Mouse (Mus musculus): Measurements from ENCODE around the gene Ldlrap1. TPM values are rescaled to one million over a fixed set of nuclear protein-coding genes. Genes with fewer than 3 reads are reported as not detected.
A peak's percentile ranks its signal among the peaks of the same experiment; 100 is the strongest.

Ldlrap1 gene
- 31.8 and 33.9 TPM in 2 replicates for polyA plus RNA-seq (2015; fragmentation: Nextera tagmentation; extraction: Ambion mirVana)

- H3K9me3 ChIP-seq = no peaks in the 10 kb centered on the region
- peak within 1 kb of the TSS; percentile 75 for H3K9ac ChIP-seq
- peak; percentile 72 for ATAC-seq (ENCODE audit: insufficient number of reproducible peaks, low FRiP score, low TSS enrichment, low read depth)
- H3K4me3 ChIP-seq = peak within 1 kb of the TSS; percentile 81
- peak within 1 kb of the TSS; percentile 78 for H3K4me2 ChIP-seq
- H3K27me3 ChIP-seq = 0 out of 2 replicates have a peak, but pooled peaks cover 14% of the 10 kb centered on the region
- WGBS = under 1% methylated on average over 78 of the region's 80 CpGs
- peak within 1 kb of the TSS; percentile 82 for H3K27ac ChIP-seq
- H3K36me3 ChIP-seq = no peaks in the 10 kb centered on the region
- peaks cover 34% of the 10 kb centered on the region for H3K4me1 ChIP-seq
Observed at GRCm38 (mm10) chr4:134767426-134768225, at the start of gene Ldlrap1. Gene Ldlrap1, minus strand, starts transcription at chr4:134768024.

- 94% methylated on average over 4 of the region's 4 CpGs for WGBS
- H3K4me1 ChIP-seq = no peaks in the 10 kb centered on the region
- no peak overlapping the region for H3K4me3 ChIP-seq
- H3K9ac ChIP-seq = no peak overlapping the region
- no peaks in the 10 kb centered on the region for H3K9me3 ChIP-seq
- no peaks in the 10 kb centered on the region for H3K27me3 ChIP-seq
- H3K36me3 ChIP-seq = peaks cover 42% of the 10 kb centered on the region
- no peak overlapping the region for H3K27ac ChIP-seq
- ATAC-seq (ENCODE audit: insufficient number of reproducible peaks, low FRiP score, low TSS enrichment, low read depth) = no peak
- H3K4me2 ChIP-seq = no peak overlapping the region
Observed at GRCm38 (mm10) chr4:134814229-134814571, 46.4 kb upstream of the Ldlrap1 start.

- Histone ChIP-seq H3K36me3 (peaks cover 48% of the 10 kb centered on the region), H3K27ac (no peak overlapping the region), H3K4me3 (no peak overlapping the region), H3K4me1 (no peaks in the 10 kb centered on the region), H3K4me2 (no peak overlapping the region), H3K9me3 (no peaks in the 10 kb centered on the region), H3K27me3 (no peaks in the 10 kb centered on the region), H3K9ac (no peak overlapping the region)
- WGBS = 83% methylated on average over 17 of the region's 17 CpGs
- no peak for ATAC-seq (ENCODE audit: insufficient number of reproducible peaks, low FRiP score, low TSS enrichment, low read depth)
Observed at GRCm38 (mm10) chr4:134813406-134814228, 45.8 kb upstream of the Ldlrap1 start.

DNA sequence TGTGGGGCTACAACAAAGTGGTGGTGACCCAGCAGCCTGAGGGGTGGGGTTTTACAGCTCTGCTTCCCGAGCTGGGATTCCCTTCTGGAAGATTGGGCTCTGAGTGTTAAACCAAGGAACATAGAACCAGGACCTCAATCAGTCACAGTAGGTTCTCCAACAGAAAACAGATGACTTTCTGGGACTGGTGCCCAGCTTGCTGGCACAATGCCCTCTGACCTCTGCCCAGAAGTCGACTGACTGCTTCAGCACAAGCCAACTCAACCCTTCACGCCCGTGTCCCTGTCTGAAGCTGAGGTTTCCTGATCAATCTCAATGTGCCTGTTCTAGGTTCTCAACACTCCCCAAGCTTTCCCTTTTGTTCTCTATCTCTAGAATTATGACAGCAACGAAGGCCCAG is 36.9 kb upstream of the Ldlrap1 start:
- Histone ChIP-seq H3K9me3 (no peaks in the 10 kb centered on the region), H3K4me1 (peaks cover 29% of the 10 kb centered on the region), H3K4me2 (no peak overlapping the region), H3K27me3 (no peaks in the 10 kb centered on the region), H3K4me3 (no peak overlapping the region), H3K27ac (0 out of 2 replicates have a peak overlapping the region, but pooled peaks have one; percentile 33), H3K9ac (no peak overlapping the region), H3K36me3 (peaks cover 76% of the 10 kb centered on the region)
- WGBS = 41% methylated on average over 5 of the region's 5 CpGs
- no peak for ATAC-seq (ENCODE audit: insufficient number of reproducible peaks, low FRiP score, low TSS enrichment, low read depth)

GRCm38 (mm10) chr4:134802765-134803164 is 34.9 kb upstream of the Ldlrap1 start:
- 87% methylated on average over 3 of the region's 3 CpGs for WGBS
- Histone ChIP-seq H3K27me3 (no peaks in the 10 kb centered on the region), H3K9ac (no peak overlapping the region), H3K4me1 (peaks cover 34% of the 10 kb centered on the region), H3K4me3 (no peak overlapping the region), H3K9me3 (no peaks in the 10 kb centered on the region), H3K27ac (0 out of 2 replicates have a peak overlapping the region, but pooled peaks have one; percentile 33), H3K36me3 (peaks cover 59% of the 10 kb centered on the region), H3K4me2 (no peak overlapping the region)
- ATAC-seq (ENCODE audit: insufficient number of reproducible peaks, low FRiP score, low TSS enrichment, low read depth) = no peak

DNA sequence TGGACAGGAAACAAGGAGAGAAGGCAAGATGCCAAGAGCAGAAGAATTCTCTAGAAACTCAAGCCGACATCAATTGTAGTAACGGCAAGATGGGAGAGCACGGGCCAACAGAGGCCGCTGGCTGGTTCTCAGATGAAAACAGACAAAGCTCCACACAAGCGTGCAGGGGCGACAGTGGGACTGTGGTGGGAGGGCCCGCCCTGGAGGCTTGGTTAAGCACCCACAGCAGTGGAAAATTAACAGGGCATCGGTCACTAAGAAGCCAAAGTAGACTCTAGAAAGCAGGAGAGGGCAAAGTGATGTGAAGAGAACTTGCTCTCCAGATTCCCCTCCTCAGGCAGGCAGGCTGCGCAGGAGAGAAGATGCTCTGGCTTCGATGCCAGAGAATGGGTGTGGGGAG is 34.3 kb upstream of the Ldlrap1 start:
- Histone ChIP-seq H3K9me3 (no peaks in the 10 kb centered on the region), H3K36me3 (peaks cover 59% of the 10 kb centered on the region), H3K27me3 (no peaks in the 10 kb centered on the region), H3K4me3 (no peak overlapping the region), H3K9ac (no peak overlapping the region), H3K4me1 (peaks cover 38% of the 10 kb centered on the region), H3K4me2 (no peak overlapping the region), H3K27ac (peak overlapping the region; percentile 33; the same call in 1 of the 2 replicates)
- ATAC-seq (ENCODE audit: insufficient number of reproducible peaks, low FRiP score, low TSS enrichment, low read depth) = no peak
- 75% methylated on average over 10 of the region's 10 CpGs for WGBS

- no peaks in the 10 kb centered on the region for H3K27me3 ChIP-seq
- no peak overlapping the region for H3K9ac ChIP-seq
- H3K36me3 ChIP-seq = peaks cover 46% of the 10 kb centered on the region
- H3K4me2 ChIP-seq = no peak overlapping the region
- H3K9me3 ChIP-seq = no peaks in the 10 kb centered on the region
- H3K4me1 ChIP-seq = peaks cover 49% of the 10 kb centered on the region
- 71% methylated on average over 10 of the region's 10 CpGs for WGBS
- H3K4me3 ChIP-seq = no peak overlapping the region
- ATAC-seq (ENCODE audit: insufficient number of reproducible peaks, low FRiP score, low TSS enrichment, low read depth) = peak; percentile 17; the same call in 1 of the 2 replicates
- no peak overlapping the region for H3K27ac ChIP-seq
Observed at GRCm38 (mm10) chr4:134800693-134801092, 32.9 kb upstream of the Ldlrap1 start.

- Histone ChIP-seq H3K4me2 (no peak overlapping the region), H3K27ac (0 out of 2 replicates have a peak overlapping the region, but pooled peaks have one; percentile 23), H3K9me3 (no peaks in the 10 kb centered on the region), H3K27me3 (no peaks in the 10 kb centered on the region), H3K36me3 (peaks cover 40% of the 10 kb centered on the region), H3K9ac (no peak overlapping the region), H3K4me3 (no peak overlapping the region), H3K4me1 (peaks cover 45% of the 10 kb centered on the region)
- 55% methylated on average over 8 of the region's 8 CpGs for WGBS
- no peak for ATAC-seq (ENCODE audit: insufficient number of reproducible peaks, low FRiP score, low TSS enrichment, low read depth)
Observed at GRCm38 (mm10) chr4:134800098-134800497, 32.3 kb upstream of the Ldlrap1 start.

GRCm38 (mm10) chr4:134799272-134799671 is 31.4 kb upstream of the Ldlrap1 start:
- peaks cover 33% of the 10 kb centered on the region for H3K36me3 ChIP-seq
- no peak overlapping the region for H3K27ac ChIP-seq
- ATAC-seq (ENCODE audit: insufficient number of reproducible peaks, low FRiP score, low TSS enrichment, low read depth) = no peak
- H3K4me3 ChIP-seq = no peak overlapping the region
- H3K9me3 ChIP-seq = no peaks in the 10 kb centered on the region
- H3K27me3 ChIP-seq = no peaks in the 10 kb centered on the region
- WGBS = 11% methylated on average over 4 of the region's 4 CpGs
- H3K4me1 ChIP-seq = peaks cover 37% of the 10 kb centered on the region
- no peak overlapping the region for H3K9ac ChIP-seq
- H3K4me2 ChIP-seq = no peak overlapping the region

GRCm38 (mm10) chr4:134798861-134799260 is 31.0 kb upstream of the Ldlrap1 start:
- H3K9me3 ChIP-seq = no peaks in the 10 kb centered on the region
- no peak overlapping the region for H3K27ac ChIP-seq
- WGBS = 50% methylated on average over 3 of the region's 3 CpGs
- H3K27me3 ChIP-seq = no peaks in the 10 kb centered on the region
- H3K36me3 ChIP-seq = peaks cover 29% of the 10 kb centered on the region
- peaks cover 35% of the 10 kb centered on the region; the same call in 1 of the 2 replicates for H3K4me1 ChIP-seq
- ATAC-seq (ENCODE audit: insufficient number of reproducible peaks, low FRiP score, low TSS enrichment, low read depth) = no peak
- H3K4me2 ChIP-seq = no peak overlapping the region
- H3K9ac ChIP-seq = no peak overlapping the region
- H3K4me3 ChIP-seq = no peak overlapping the region

GRCm38 (mm10) chr4:134797621-134798020 is 29.8 kb upstream of the Ldlrap1 start:
- Histone ChIP-seq H3K36me3 (peaks cover 21% of the 10 kb centered on the region), H3K4me1 (peaks cover 35% of the 10 kb centered on the region; the same call in 1 of the 2 replicates), H3K4me2 (no peak overlapping the region), H3K27me3 (no peaks in the 10 kb centered on the region), H3K9me3 (no peaks in the 10 kb centered on the region), H3K4me3 (no peak overlapping the region), H3K27ac (peak overlapping the region; percentile 65), H3K9ac (no peak overlapping the region)
- WGBS = 64% methylated on average over 6 of the region's 6 CpGs
- ATAC-seq (ENCODE audit: insufficient number of reproducible peaks, low FRiP score, low TSS enrichment, low read depth) = no peak
